Mouse (Mus musculus): ENCODE measurements around the gene Gsdmc4. TPM values are rescaled to one million over a fixed set of nuclear protein-coding genes. Genes with fewer than 3 reads are reported as not detected.

The Gsdmc4 gene
- polyA plus RNA-seq (2014; fragmentation: Illumina TruSeq; extraction: RNeasy Lipid Tissue Mini Kit (QIAGEN cat#74804); ENCODE audit: low read depth, low replicate concordance) = not detected

GRCm38 (mm10) chr15:63912197-63912596 lies at the start of gene Gsdmc4:
Gene Gsdmc4 (minus strand): TSS chr15:63912297.

GRCm38 (mm10) chr15:63878458-63878857 lies 33.6 kb downstream of the Gsdmc4 start, which contains the start of gene Gsdmc3:
Gene Gsdmc3 (minus strand): TSS chr15:63878558.

Other genes starting within 250 kb of the Gsdmc4 start
- not detected for gene Gsdmc2, start 67.1 kb downstream of the Gsdmc4 start, polyA plus RNA-seq (2014; fragmentation: Illumina TruSeq; extraction: RNeasy Lipid Tissue Mini Kit (QIAGEN cat#74804); ENCODE audit: low read depth, low replicate concordance)
- gene Gsdmc3, start 33.7 kb downstream of the Gsdmc4 start, polyA plus RNA-seq (2014; fragmentation: Illumina TruSeq; extraction: RNeasy Lipid Tissue Mini Kit (QIAGEN cat#74804); ENCODE audit: low read depth, low replicate concordance) = not detected
- 123 TPM for gene Fam49b, start 148.2 kb upstream of the Gsdmc4 start, polyA plus RNA-seq (2014; fragmentation: Illumina TruSeq; extraction: RNeasy Lipid Tissue Mini Kit (QIAGEN cat#74804); ENCODE audit: low read depth, low replicate concordance)

All from adrenal gland, adult 10 weeks (tissue).